Mouse (Mus musculus) right cerebral cortex, postnatal 4 days (tissue): Measurements from ENCODE around the gene Ddx39.

Experiments
- DNase-seq: peaks from one replicate; pipeline ENCODE4 v3.0.0-alpha.2; 2022

Gene Ddx39

DNA sequence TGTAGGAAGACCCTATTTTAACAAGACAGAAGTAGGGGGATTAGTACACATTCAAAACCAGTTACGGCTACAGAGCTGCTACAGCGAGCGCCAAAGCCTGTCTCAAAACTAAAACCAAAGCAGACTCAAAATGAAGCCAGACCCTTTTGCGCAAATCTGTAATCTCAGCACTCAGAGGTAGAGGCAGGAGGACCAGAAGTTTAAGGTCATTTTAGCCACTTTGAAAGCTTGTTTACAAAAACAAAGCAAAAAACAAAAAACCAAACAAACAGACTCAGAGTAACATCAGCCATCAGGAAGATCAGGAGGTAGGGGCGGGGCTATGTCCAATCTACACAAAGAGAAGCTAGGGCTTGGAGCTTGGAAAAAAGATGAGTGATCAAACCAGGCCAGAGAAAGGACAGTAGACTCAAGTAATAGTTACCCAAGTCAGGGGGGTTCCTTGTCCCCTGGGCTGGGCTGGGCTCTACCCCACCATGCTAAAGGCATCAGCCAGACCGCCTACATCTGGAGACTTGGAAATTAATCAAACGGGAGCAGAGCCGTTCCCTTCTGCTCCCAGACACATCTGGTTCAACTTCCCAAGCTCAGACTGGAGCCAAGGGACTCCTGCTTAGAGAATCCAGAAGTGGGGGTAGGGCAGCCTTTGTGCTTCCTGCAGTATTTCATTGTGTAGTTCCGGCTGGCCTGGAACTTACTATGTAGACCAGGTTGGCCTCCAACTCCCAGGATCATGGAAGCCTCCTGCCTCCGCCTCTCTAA is 24.2 kb downstream of the Ddx39 start:
- no peak for DNase-seq

- DNase-seq = no peak
Observed at GRCm38 (mm10) chr8:83739711-83740468, 24.9 kb downstream of the Ddx39 start.

- DNase-seq = no peak
Observed at GRCm38 (mm10) chr8:83740586-83740975, 25.6 kb downstream of the Ddx39 start.

- no peak for DNase-seq
Observed at GRCm38 (mm10) chr8:83740976-83741741, 26.2 kb downstream of the Ddx39 start, which contains the start of gene Adgre5. Gene Adgre5 (minus strand): TSS chr8:83741326.

- DNase-seq = no peak
Observed at GRCm38 (mm10) chr8:83741849-83742655, 27.1 kb downstream of the Ddx39 start.

- no peak for DNase-seq
Observed at GRCm38 (mm10) chr8:83742968-83743367, 28.0 kb downstream of the Ddx39 start.

- no peak for DNase-seq
Observed at GRCm38 (mm10) chr8:83744070-83744469, 29.1 kb downstream of the Ddx39 start.

- peak; percentile 66 for DNase-seq
Observed at GRCm38 (mm10) chr8:83747661-83748346, 32.8 kb downstream of the Ddx39 start.

DNA sequence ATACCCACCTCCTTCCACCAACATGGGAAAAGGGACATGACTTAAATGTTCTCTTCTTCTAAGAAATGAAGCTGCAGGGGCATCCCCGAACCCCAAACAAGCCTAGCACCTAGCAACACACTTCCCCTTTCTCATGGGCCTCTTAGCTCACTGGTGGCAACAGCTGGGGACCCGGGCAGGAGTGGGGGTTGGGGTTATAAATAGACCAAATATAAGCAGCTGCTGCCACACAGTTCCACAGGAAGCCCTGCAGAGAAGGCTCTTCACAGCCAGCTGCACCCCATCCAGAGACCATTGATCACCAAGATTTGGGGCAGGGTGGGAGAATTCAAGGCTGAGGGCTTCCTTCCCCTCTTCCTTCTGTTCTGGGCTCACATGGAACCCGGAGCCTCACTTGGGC is 33.7 kb downstream of the Ddx39 start:
- no peak for DNase-seq

- peak; percentile 18 for DNase-seq
Observed at GRCm38 (mm10) chr8:83749265-83749664, 34.3 kb downstream of the Ddx39 start.

DNA sequence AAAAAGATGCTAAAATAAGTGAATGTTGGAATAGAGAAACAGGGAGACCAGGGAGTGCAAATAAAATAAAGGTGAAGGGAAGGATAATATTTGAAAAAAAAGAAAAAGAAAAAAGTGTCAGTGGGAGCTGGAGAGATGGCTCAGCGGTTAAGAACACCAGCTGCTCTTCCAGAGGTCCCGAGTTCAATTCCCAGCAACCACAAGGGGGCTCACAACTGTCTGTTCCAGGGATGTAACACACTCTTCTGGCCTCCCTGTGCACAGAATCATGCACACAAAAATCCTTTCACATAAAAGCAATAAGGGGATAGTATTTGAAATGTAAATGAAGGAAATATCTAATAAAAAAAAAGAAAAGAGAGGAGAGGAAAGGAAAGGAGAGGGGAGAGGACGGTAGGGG is 39.2 kb downstream of the Ddx39 start:
- DNase-seq = no peak

GRCm38 (mm10) chr8:83756273-83756672 is 41.3 kb downstream of the Ddx39 start:
- peak; percentile 15 for DNase-seq

GRCm38 (mm10) chr8:83757084-83757607 is 42.2 kb downstream of the Ddx39 start:
- no peak for DNase-seq

DNA sequence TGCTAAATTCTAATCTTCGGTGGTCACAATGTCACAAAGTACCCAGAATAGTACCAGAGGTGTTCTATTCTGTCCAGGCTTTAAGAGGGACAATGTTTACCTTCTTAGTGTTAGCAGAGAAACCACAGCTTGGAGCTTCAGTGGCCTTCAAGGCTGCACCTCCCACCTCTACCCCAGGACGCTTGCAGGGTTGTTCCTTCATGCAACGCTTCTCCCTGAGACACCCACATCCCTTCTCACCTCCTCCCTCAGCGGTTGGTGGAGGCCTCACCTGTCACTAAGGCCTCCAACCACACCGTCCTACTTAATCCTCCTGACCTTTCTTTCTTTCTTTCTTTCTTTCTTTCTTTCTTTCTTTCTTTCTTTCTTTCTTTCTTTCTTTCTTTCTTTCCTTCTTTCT is 43.3 kb downstream of the Ddx39 start:
- DNase-seq = no peak

- no peak for DNase-seq
Observed at GRCm38 (mm10) chr8:83759231-83759759, 44.3 kb downstream of the Ddx39 start.

GRCm38 (mm10) chr8:83764116-83764515 is 49.1 kb downstream of the Ddx39 start:
- no peak for DNase-seq

- no peak for DNase-seq
Observed at GRCm38 (mm10) chr8:83764717-83765116, 49.7 kb downstream of the Ddx39 start.

DNA sequence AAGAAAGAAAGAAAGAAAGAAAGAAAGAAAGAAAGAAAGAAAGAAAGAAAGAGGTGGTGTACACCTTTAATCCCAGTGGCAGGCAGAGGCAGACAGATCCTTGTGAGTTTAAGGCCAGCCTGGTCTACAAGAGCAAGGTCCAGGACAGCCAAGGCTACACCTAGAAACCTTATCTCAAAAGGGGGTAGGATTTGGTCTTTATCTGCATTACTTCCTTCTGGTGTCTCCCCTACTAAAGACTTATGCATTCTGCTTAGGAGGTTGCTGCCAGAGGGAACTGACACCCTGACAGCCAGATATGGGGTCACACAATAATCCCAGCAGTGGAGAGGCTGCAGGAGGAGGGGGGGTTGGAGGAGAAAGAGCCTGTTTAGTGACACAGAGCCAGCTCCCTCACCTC is 50.7 kb downstream of the Ddx39 start:
- no peak for DNase-seq

DNA sequence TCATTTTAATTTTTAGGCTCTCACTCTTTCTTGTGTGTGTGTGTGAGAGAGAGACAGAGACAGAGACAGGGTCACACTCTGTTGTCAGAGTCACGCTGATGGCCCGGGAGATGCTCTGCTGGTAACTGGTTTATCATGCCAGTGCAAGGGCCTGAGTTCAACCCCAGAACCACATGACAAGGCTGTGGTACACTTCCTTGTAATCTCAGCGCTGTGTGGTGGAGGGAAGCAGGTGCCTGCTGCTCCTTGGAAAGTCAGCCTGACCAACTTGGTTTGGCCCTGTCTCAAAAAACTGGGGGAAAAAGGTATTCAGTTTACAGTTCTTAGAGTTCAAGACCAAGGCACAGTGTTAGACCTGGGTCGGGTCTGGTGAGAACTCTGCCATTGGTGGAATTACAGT is 52.5 kb downstream of the Ddx39 start:
- no peak for DNase-seq

GRCm38 (mm10) chr8:83768526-83768925 is 53.5 kb downstream of the Ddx39 start:
- no peak for DNase-seq

DNA sequence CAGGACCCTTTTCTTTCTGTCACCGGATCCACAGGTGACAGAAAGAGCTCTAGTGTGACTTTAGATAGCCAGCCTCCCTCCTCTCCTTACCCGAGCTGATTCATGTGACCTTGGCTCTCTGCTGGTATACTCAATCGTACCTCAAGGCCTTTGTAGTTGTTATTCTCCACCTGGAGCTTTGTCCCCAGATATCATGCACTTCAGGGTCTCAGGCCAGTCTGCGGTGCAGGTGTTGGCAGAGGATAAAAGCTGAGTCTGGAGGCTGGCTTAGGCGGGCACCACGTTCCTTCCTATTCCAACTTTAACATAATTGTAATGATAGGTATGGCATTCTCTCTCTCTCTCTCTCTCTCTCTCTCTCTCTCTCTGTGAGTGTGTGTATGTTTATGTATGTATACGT is 54.7 kb downstream of the Ddx39 start:
- no peak for DNase-seq

GRCm38 (mm10) chr8:83770669-83771068 is 55.7 kb downstream of the Ddx39 start:
- DNase-seq = no peak
